Mouse (Mus musculus): ENCODE data around the gene Sycp2l. TPM values are rescaled to one million over a fixed set of nuclear protein-coding genes. Genes with fewer than 3 reads are reported as not detected.
A peak's percentile ranks its signal among the peaks of the same experiment; 100 is the strongest.

Sycp2l gene
- polyA plus RNA-seq, 1 experiment from 2014 or later: not detected

DNA sequence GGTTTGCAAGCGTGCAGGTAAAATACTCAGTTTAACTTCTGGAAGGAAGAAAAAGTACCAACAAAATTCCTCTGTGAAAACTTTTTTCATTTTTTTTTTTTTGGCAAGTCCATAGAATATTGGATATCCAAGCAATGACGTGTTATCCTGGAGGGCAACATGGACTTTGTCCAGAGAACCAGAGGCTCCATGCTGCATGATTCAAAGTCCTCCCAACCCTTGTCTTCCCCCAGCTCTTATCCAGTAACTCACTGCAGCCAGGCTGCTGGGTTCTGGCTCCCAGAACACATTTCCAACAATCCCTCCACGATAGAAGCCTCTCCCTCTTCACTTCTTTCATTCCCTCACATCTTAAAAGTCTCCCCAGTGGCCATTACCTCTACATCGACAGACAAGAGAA lies 97.2 kb downstream of the Sycp2l start:
- no peaks in the 10 kb centered on the region for H3K9me3 ChIP-seq (replicated peaks)
- 0 out of 2 replicates have a peak, but pooled peaks cover 10% of the 10 kb centered on the region for H3K4me1 ChIP-seq
- no peaks in the 10 kb centered on the region for H3K36me3 ChIP-seq
- no peak overlapping the region for H3K27ac ChIP-seq
- no peak overlapping the region for H3K4me3 ChIP-seq (replicated peaks)
- H3K4me2 ChIP-seq: no peak overlapping the region
- no peak for ATAC-seq (replicated peaks; ENCODE audit: low FRiP score)
- no peaks in the 10 kb centered on the region for H3K27me3 ChIP-seq
- whole genome bisulfite sequencing: 86% methylated on average over 4 of the region's 4 CpGs
- no peak overlapping the region for H3K9ac ChIP-seq

DNA sequence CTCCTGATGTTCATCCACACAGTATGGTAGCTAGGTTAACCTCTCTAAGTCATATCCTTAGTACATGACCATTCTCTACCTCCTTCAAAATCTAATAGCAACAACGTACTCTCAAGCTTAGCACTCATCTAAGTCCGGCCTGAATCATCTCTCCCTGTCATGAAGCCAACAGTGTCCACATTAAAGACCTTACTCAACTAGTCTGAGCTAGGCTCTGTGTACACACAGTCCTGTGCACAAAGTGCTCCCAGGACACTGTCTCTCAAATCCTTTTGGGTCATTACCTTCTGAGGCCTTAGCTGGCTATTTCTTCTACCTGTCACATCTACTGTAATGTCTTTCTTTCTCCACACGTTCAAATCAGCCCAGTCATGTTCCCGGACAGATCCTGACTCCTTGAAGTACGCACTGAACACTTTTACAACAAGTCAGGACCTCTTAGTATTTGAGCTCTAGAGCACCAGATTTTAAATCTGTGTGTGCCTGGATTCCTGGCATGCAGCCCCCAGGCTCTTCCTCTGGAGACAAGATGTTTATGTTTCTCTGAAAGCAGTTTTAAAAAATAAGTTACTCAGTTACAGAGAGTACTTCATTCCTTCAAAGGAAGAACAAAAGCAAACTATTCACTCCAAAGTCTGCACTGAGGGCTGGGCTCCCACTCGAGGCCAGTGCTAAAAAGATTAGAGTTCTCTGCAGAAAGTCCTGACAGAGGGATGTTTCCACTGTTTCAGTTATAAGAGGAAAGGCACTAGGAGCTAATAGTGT lies 98.6 kb downstream of the Sycp2l start:
- no peak for ATAC-seq (replicated peaks; ENCODE audit: low FRiP score)
- WGBS: 61% methylated on average over 6 of the region's 6 CpGs
- no peak overlapping the region for H3K9ac ChIP-seq
- H3K36me3 ChIP-seq: no peaks in the 10 kb centered on the region
- 0 out of 2 replicates have a peak, but pooled peaks cover 10% of the 10 kb centered on the region for H3K4me1 ChIP-seq
- no peak overlapping the region for H3K4me2 ChIP-seq
- no peaks in the 10 kb centered on the region for H3K9me3 ChIP-seq (replicated peaks)
- no peak overlapping the region for H3K4me3 ChIP-seq (replicated peaks)
- no peaks in the 10 kb centered on the region for H3K27me3 ChIP-seq
- H3K27ac ChIP-seq: 0 out of 2 replicates have a peak overlapping the region, but pooled peaks have one; percentile 7

DNA sequence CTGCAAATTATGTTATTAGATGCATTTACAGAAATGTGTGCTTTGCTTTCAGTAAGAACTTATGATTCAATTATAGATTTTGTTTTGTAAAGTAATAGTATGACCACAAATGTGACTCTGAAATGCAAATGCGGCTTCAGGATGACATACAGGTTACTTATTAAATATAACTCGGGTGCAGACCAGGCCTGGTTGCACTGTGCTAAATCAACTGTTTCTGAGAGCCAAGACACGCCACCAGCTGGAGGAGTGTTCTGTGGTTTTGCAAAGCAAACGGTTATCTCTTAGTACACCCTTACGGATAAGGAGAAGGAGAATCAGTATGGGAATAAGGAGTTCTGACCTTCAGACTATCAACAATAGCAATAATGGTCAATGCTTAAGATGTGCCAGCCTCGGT lies 101.6 kb downstream of the Sycp2l start:
- Histone ChIP-seq H3K4me1 (peaks cover 15% of the 10 kb centered on the region), H3K27me3 (no peaks in the 10 kb centered on the region), H3K9me3 (replicated peaks) (peaks cover 2% of the 10 kb centered on the region; the same call in 1 of the 2 replicates), H3K4me3 (replicated peaks) (no peak overlapping the region), H3K9ac (no peak overlapping the region), H3K27ac (no peak overlapping the region; the same call in 1 of the 2 replicates), H3K4me2 (no peak overlapping the region), H3K36me3 (no peaks in the 10 kb centered on the region)
- no peak for ATAC-seq (replicated peaks; ENCODE audit: low FRiP score)
- 71% methylated on average over 6 of the region's 6 CpGs for WGBS

DNA sequence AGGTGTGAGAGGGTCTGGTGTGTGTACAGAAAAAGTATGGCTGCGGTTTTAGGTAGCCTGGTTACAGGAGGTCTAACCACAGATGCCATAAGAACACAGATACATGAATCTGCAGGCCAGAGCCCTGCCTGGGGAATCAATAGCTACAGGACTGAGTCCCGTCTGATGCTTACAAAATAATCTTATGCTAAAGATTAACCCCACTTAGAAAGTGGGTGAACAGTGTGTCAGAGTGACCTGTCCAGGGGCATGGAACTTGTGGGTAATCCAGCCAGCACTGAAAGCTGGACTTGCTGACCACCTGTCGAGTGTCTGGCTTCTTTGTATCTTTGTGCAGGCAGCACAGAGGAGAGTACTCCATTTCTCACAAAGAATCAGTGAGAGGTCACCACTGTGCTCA lies 102.1 kb downstream of the Sycp2l start:
- peak overlapping the region; percentile 54; the same call in 1 of the 2 replicates for H3K27ac ChIP-seq
- H3K9ac ChIP-seq: no peak overlapping the region
- H3K27me3 ChIP-seq: no peaks in the 10 kb centered on the region
- no peaks in the 10 kb centered on the region for H3K36me3 ChIP-seq
- no peak overlapping the region for H3K4me2 ChIP-seq
- H3K9me3 ChIP-seq (replicated peaks): peaks cover 7% of the 10 kb centered on the region; the same call in 1 of the 2 replicates
- peaks cover 15% of the 10 kb centered on the region for H3K4me1 ChIP-seq
- ATAC-seq (replicated peaks; ENCODE audit: low FRiP score): no peak
- 76% methylated on average over 3 of the region's 3 CpGs for WGBS
- no peak overlapping the region for H3K4me3 ChIP-seq (replicated peaks)

DNA sequence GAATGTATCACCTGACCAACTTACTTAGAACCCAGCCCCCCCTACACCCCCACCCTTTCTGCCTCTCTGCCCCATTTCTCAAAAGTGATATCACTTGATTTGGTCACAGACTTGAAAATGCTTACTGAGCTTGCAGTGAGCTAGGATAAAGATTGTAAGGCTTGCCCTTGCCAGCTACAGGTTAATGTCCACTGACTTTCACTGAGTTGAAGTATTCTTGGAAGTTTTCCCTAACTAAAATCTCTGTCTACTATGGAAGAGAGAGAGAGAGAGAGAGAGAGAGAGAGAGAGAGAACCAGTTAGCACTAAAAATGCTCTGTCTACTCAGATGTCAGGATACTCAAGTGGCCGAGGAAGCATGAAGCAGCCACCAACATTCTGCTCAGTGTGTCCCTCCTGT lies 104.9 kb downstream of the Sycp2l start:
- Histone ChIP-seq H3K4me1 (peaks cover 5% of the 10 kb centered on the region), H3K9me3 (replicated peaks) (peaks cover 8% of the 10 kb centered on the region; the same call in 1 of the 2 replicates), H3K4me3 (replicated peaks) (no peak overlapping the region), H3K36me3 (no peaks in the 10 kb centered on the region), H3K27me3 (no peaks in the 10 kb centered on the region), H3K27ac (peak overlapping the region; percentile 51; the same call in 1 of the 2 replicates), H3K4me2 (0 out of 2 replicates have a peak overlapping the region, but pooled peaks have one; percentile 16), H3K9ac (no peak overlapping the region)
- WGBS: 14% methylated on average over 1 of the region's 1 CpGs
- no peak for ATAC-seq (replicated peaks; ENCODE audit: low FRiP score)

- Histone ChIP-seq H3K9me3 (replicated peaks) (peaks cover 8% of the 10 kb centered on the region; the same call in 1 of the 2 replicates), H3K9ac (peak overlapping the region; percentile 50), H3K27me3 (no peaks in the 10 kb centered on the region), H3K4me2 (peak overlapping the region; percentile 79), H3K4me3 (replicated peaks) (peak overlapping the region; percentile 68), H3K36me3 (no peaks in the 10 kb centered on the region), H3K27ac (peak overlapping the region; percentile 45), H3K4me1 (peaks cover 5% of the 10 kb centered on the region)
- WGBS: 2% methylated on average over 39 of the region's 39 CpGs
- ATAC-seq (replicated peaks; ENCODE audit: low FRiP score): peak; percentile 87
These were observed 105.7 kb downstream of the Sycp2l start for GRCm38 (mm10) chr13:41219687-41220303.

- H3K9ac ChIP-seq: peak within 1 kb of the TSS; percentile 50
- 2% methylated on average over 67 of the region's 77 CpGs for WGBS
- no peaks in the 10 kb centered on the region for H3K27me3 ChIP-seq
- no peaks in the 10 kb centered on the region for H3K36me3 ChIP-seq
- peaks cover 5% of the 10 kb centered on the region for H3K4me1 ChIP-seq
- peaks cover 8% of the 10 kb centered on the region; the same call in 1 of the 2 replicates for H3K9me3 ChIP-seq (replicated peaks)
- peak within 1 kb of the TSS; percentile 68 for H3K4me3 ChIP-seq (replicated peaks)
- peak; percentile 94 for ATAC-seq (replicated peaks; ENCODE audit: low FRiP score)
- H3K4me2 ChIP-seq: peak within 1 kb of the TSS; percentile 79
- peak within 1 kb of the TSS; percentile 51 for H3K27ac ChIP-seq
These were observed 106.3 kb downstream of the Sycp2l start, which contains the start of gene Elovl2 for GRCm38 (mm10) chr13:41220304-41220834. Gene Elovl2 (minus strand): TSS chr13:41220405.

Other genes starting within 250 kb of the Sycp2l start
- gene Pak1ip1, start 113.3 kb upstream of the Sycp2l start, polyA plus RNA-seq (2015; fragmentation: Nextera tagmentation; extraction: Ambion mirVana): 67.8 and 68.5 TPM in 2 replicates
- 207 and 214 TPM in 2 replicates for gene Tmem14c, start 98.0 kb upstream of the Sycp2l start, polyA plus RNA-seq (2015; fragmentation: Nextera tagmentation; extraction: Ambion mirVana)
- gene Mak, start 34.6 kb upstream of the Sycp2l start, polyA plus RNA-seq (2015; fragmentation: Nextera tagmentation; extraction: Ambion mirVana): 0.75 and 0.85 TPM in 2 replicates
- not detected in 2 replicates for gene Gcm2, start 3.3 kb upstream of the Sycp2l start, polyA plus RNA-seq (2015; fragmentation: Nextera tagmentation; extraction: Ambion mirVana)
- 16.8 and 19.2 TPM in 2 replicates for gene Elovl2, start 106.1 kb downstream of the Sycp2l start, polyA plus RNA-seq (2015; fragmentation: Nextera tagmentation; extraction: Ambion mirVana)
- gene Smim13, start 135.5 kb downstream of the Sycp2l start, polyA plus RNA-seq (2015; fragmentation: Nextera tagmentation; extraction: Ambion mirVana): 10.1 and 10.7 TPM in 2 replicates
- gene Gm17364, start 159.7 kb downstream of the Sycp2l start, polyA plus RNA-seq (2015; fragmentation: Nextera tagmentation; extraction: Ambion mirVana): not detected in 2 replicates

All from kidney, embryonic 15.5 days (tissue).